Comparison of ENCODE assay signal across 13 mouse cellular contexts in genomic region chr19:36641128-36641527, GRCm38 (mm10).
DNase-seq lines count a peak whose midpoint lies in the region; ATAC-seq and TF ChIP-seq lines count a peak whose summit lies in the region.
"Had no signal": no experiment of that assay in that cellular context is flagged by ENCODE, and none has a peak within 500 bp of the region (broad histone marks: within the 10 kb centered on the region; RNA-seq: fewer than 3 reads in every experiment).

No protein-coding gene starts in this region.

- no peaks in the 10 kb centered on the region for H3K27me3 ChIP-seq in hindbrain, postnatal 0 days (ENCODE audit: insufficient read depth, low read length)
- no peaks in the 10 kb centered on the region for H3K27me3 ChIP-seq in hindbrain, embryonic 10.5 days (ENCODE audit: insufficient read depth, poor library complexity, severe bottlenecking)
- no peaks in the 10 kb centered on the region for H3K27me3 ChIP-seq in lung, embryonic 16.5 days (ENCODE audit: control insufficient read depth, insufficient read depth, low read depth, low read length)
- H3K27me3 ChIP-seq: embryonic facial prominence, embryonic 15.5 days; limb, embryonic 15.5 days had no signal

- H3K9me3 ChIP-seq in hindbrain, postnatal 0 days (ENCODE audit: low read length): no peaks in the 10 kb centered on the region
- H3K9me3 ChIP-seq in hindbrain, embryonic 10.5 days: 0 out of 2 replicates have a peak, but pooled peaks cover 3% of the 10 kb centered on the region
- H3K9me3 ChIP-seq in lung, embryonic 16.5 days (ENCODE audit: control insufficient read depth, low read length): peaks cover 7% of the 10 kb centered on the region
- H3K9me3 ChIP-seq: embryonic facial prominence, embryonic 15.5 days had no signal

- WGBS in hindbrain, postnatal 0 days: 56% methylated on average over 3 of the region's 3 CpGs
- 89% methylated on average over 3 of the region's 3 CpGs for WGBS in hindbrain, embryonic 10.5 days
- WGBS in lung, embryonic 16.5 days: 40% methylated on average over 3 of the region's 3 CpGs

- no peak overlapping the region for H3K27ac ChIP-seq in hindbrain, postnatal 0 days
- no peak overlapping the region for H3K27ac ChIP-seq in hindbrain, embryonic 10.5 days
- peak overlapping the region; percentile 64 for H3K27ac ChIP-seq in lung, embryonic 16.5 days (ENCODE audit: low read length)
- no peak overlapping the region for H3K27ac ChIP-seq in layer of hippocampus, adult 2 months
- H3K27ac ChIP-seq: embryonic facial prominence, embryonic 15.5 days; limb, embryonic 15.5 days had no signal

- H3K4me3 ChIP-seq in hindbrain, postnatal 0 days (ENCODE audit: low read length): no peak overlapping the region
- no peak overlapping the region for H3K4me3 ChIP-seq in hindbrain, embryonic 10.5 days
- H3K4me3 ChIP-seq in lung, embryonic 16.5 days (ENCODE audit: low read length): no peak overlapping the region
- no peak overlapping the region for H3K4me3 ChIP-seq in layer of hippocampus, adult 2 months
- H3K4me3 ChIP-seq: embryonic facial prominence, embryonic 15.5 days; limb, embryonic 15.5 days had no signal

- no peaks in the 10 kb centered on the region for H3K4me1 ChIP-seq in hindbrain, postnatal 0 days (ENCODE audit: insufficient read depth, low read length)
- 0 out of 2 replicates have a peak, but pooled peaks cover 3% of the 10 kb centered on the region for H3K4me1 ChIP-seq in hindbrain, embryonic 10.5 days (replicated peaks)
- H3K4me1 ChIP-seq in lung, embryonic 16.5 days (replicated peaks; ENCODE audit: control insufficient read depth, insufficient read depth, low read length): peaks cover 18% of the 10 kb centered on the region

- H3K4me2 ChIP-seq in hindbrain, postnatal 0 days (ENCODE audit: low read depth, low read length): no peak overlapping the region
- no peak overlapping the region for H3K4me2 ChIP-seq in lung, embryonic 16.5 days (ENCODE audit: low read depth, low read length)
- H3K4me2 ChIP-seq: embryonic facial prominence, embryonic 15.5 days; limb, embryonic 15.5 days had no signal

- no peak for ATAC-seq in hindbrain, postnatal 0 days
- ATAC-seq in lung, embryonic 16.5 days (ENCODE audit: low read depth): peak; percentile 81

- no peak overlapping the region for H3K9ac ChIP-seq in hindbrain, postnatal 0 days (replicated peaks; ENCODE audit: low read length)
- no peak overlapping the region for H3K9ac ChIP-seq in lung, embryonic 16.5 days (ENCODE audit: low read length)
- H3K9ac ChIP-seq: embryonic facial prominence, embryonic 15.5 days; limb, embryonic 15.5 days had no signal

- TF ChIP-seq CTCF in hindbrain, postnatal 0 days (IDR thresholded peaks at IDR 0.05; ENCODE audit: low read depth): no peak
- no peak for TF ChIP-seq CTCF in layer of hippocampus, adult 2 months (conservative IDR thresholded peaks at IDR 0.05)

- DNase-seq in hindbrain, postnatal 0 days (ENCODE audit: low spot score): peak; percentile 39
- DNase-seq in hindbrain, embryonic 10.5 days (ENCODE audit: low spot score): no peak
- DNase-seq in lung, postnatal 25 days (ENCODE audit: low spot score): no peak
- peak; percentile 54 to 74 for DNase-seq in layer of hippocampus, adult 2 months (ENCODE audit: low spot score in 2 of 2)
- DNase-seq in right cerebral cortex, postnatal 36 days (ENCODE audit: low spot score in 2 of 2): peak; percentile 18 to 26
- no peak for DNase-seq in gastrocnemius, adult 18-20 months (ENCODE audit: low spot score)
- DNase-seq: cerebellum, postnatal 10 days; gastrocnemius, postnatal 36 days; heart, postnatal 36 days; kidney, adult 8-10 months had no signal

- H3K36me3 ChIP-seq in hindbrain, postnatal 0 days (ENCODE audit: insufficient read depth, low read length): no peaks in the 10 kb centered on the region
- H3K36me3 ChIP-seq in hindbrain, embryonic 10.5 days: no peaks in the 10 kb centered on the region
- 0 out of 2 replicates have a peak, but pooled peaks cover 2% of the 10 kb centered on the region for H3K36me3 ChIP-seq in lung, embryonic 16.5 days (ENCODE audit: control insufficient read depth, insufficient read depth, low read length)
- H3K36me3 ChIP-seq: embryonic facial prominence, embryonic 15.5 days; limb, embryonic 15.5 days had no signal

Comparison
In these comparisons a context has a peak if more than half of its experiments do, and no peak if none do; other contexts are left out.
1. DNase-seq: peak in hindbrain, postnatal 0 days (single experiment), layer of hippocampus, adult 2 months (2 of 2) and right cerebral cortex, postnatal 36 days (2 of 2); none in hindbrain, embryonic 10.5 days (single experiment), lung, postnatal 25 days (single experiment) and gastrocnemius, adult 18-20 months (single experiment).